In the genomic region with DNA sequence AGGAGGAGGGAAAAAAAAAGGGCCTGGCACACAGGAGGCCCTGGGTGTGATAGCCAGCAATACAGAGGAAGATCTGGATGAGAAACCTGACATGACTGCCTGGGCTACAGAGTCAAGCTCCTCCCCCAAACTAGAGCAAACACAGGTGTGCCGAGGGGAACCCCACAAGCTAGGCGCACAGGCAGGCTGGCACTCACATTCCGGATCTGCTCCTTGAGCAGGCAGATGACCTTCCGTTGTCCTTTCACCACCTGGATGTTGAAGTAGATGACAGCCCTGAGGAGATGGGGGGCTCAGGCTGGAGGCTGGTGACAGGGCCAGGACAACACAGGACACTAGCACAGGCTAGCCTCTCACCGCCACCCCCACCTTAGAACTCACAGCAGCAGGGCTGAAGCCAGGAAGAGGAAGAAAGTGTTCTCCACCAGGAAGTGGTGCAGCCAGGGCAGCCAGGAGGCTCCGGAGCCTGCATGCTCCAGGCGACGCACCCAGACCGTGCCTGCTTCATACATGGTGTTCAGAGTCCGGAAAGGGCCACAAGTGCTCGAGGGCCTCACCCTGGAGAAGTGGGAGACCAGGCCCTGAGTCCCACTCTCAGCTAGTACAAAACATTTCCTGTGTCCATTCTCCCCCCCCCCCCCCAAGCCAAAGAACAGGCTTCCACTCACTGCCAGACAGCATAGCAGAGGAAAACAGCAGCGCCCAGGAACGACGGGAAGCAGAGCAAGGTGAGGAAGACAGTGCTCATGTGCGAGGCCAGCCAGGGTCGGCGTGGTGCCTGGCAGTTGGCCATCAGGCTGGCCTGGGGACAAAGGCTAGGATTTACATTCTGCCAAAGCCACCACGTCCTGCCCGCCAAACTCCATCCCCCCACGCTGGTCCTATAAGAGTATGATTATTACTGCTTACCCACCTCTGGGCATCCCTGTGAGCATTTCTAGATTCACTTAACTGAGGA, we compare ENCODE assay signal across 14 mouse cellular contexts. TPM values are rescaled to one million over a fixed set of nuclear protein-coding genes. Genes with fewer than 3 reads are reported as not detected.
A peak's percentile ranks its signal among the peaks of the same experiment; 100 is the strongest.
DNase-seq lines count a peak whose midpoint lies in the region; ATAC-seq and TF ChIP-seq lines count a peak whose summit lies in the region.
"Had no signal": no experiment of that assay in that cellular context is flagged by ENCODE, and none has a peak within 500 bp of the region (broad histone marks: within the 10 kb centered on the region; RNA-seq: fewer than 3 reads in every experiment).

No protein-coding gene starts in this region.

- H3K4me3 ChIP-seq in heart, postnatal 0 days (ENCODE audit: low read depth, low read length), result no peak overlapping the region
- H3K4me3 ChIP-seq in neural tube, embryonic 13.5 days, result no peak overlapping the region
- H3K4me3 ChIP-seq: heart, embryonic 13.5 days; limb, embryonic 12.5 days had no signal

- TF ChIP-seq CTCF in heart, postnatal 0 days (IDR thresholded peaks at IDR 0.05; ENCODE audit: low read depth), result no peak

- no peak for TF ChIP-seq EP300 in heart, postnatal 0 days (IDR thresholded peaks at IDR 0.05; ENCODE audit: low read depth)

- no peaks in the 10 kb centered on the region for H3K4me1 ChIP-seq in heart, postnatal 0 days (ENCODE audit: control insufficient read depth, insufficient read depth)
- H3K4me1 ChIP-seq in neural tube, embryonic 13.5 days (replicated peaks), result peaks cover 21% of the 10 kb centered on the region
- H3K4me1 ChIP-seq: limb, embryonic 12.5 days had no signal

- 0 out of 2 replicates have a peak overlapping the region, but pooled peaks have one; percentile 2 for H3K9ac ChIP-seq in heart, postnatal 0 days (replicated peaks; ENCODE audit: low read depth, low read length)
- no peak overlapping the region for H3K9ac ChIP-seq in neural tube, embryonic 13.5 days
- H3K9ac ChIP-seq: heart, embryonic 13.5 days; limb, embryonic 12.5 days; lung, embryonic 14.5 days had no signal

- no peak for ATAC-seq in heart, postnatal 0 days (ENCODE audit: insufficient read depth, low read depth)
- ATAC-seq in neural tube, embryonic 13.5 days (ENCODE audit: low read depth), result peak; percentile 25; the same call in 1 of the 2 replicates

- no peak overlapping the region for H3K27ac ChIP-seq in heart, postnatal 0 days (ENCODE audit: low read depth)
- peak overlapping the region; percentile 67 for H3K27ac ChIP-seq in neural tube, embryonic 13.5 days (replicated peaks)
- H3K27ac ChIP-seq: heart, embryonic 13.5 days; limb, embryonic 12.5 days had no signal

- DNase-seq in heart, postnatal 0 days (ENCODE audit: low spot score), result no peak
- DNase-seq in heart, postnatal 10 days, result no peak
- DNase-seq in neural tube, embryonic 10.5 days (ENCODE audit: extremely low spot score, low spot score), result no peak
- peak; percentile 42 for DNase-seq in large intestine, adult 2 months (ENCODE audit: low read depth, low spot score)
- DNase-seq in testis, postnatal 10 days (ENCODE audit: low spot score), result no peak
- DNase-seq in layer of hippocampus, postnatal 14 days (ENCODE audit: low spot score in 2 of 2), result no peak
- no peak for DNase-seq in yolk sac, embryonic 10.5 days (ENCODE audit: low spot score)
- DNase-seq: adrenal gland, postnatal 36 days; cerebellum, adult 8-10 months; thymus, postnatal 25 days had no signal

- peaks cover 36% of the 10 kb centered on the region for H3K36me3 ChIP-seq in heart, postnatal 0 days (replicated peaks; ENCODE audit: control insufficient read depth, insufficient read depth, low read length)
- peaks cover 37% of the 10 kb centered on the region for H3K36me3 ChIP-seq in neural tube, embryonic 13.5 days

- intact Hi-C loops in heart, postnatal 10 days (cut with DNase I), result no loop called here

- no peaks in the 10 kb centered on the region for H3K27me3 ChIP-seq in heart, postnatal 0 days (ENCODE audit: control insufficient read depth, insufficient read depth, low read length)
- no peaks in the 10 kb centered on the region for H3K27me3 ChIP-seq in neural tube, embryonic 13.5 days
- H3K27me3 ChIP-seq: heart, embryonic 13.5 days; limb, embryonic 12.5 days had no signal

- WGBS in heart, postnatal 0 days, result 65% methylated on average over 20 of the region's 20 CpGs
- WGBS in neural tube, embryonic 13.5 days, result 73% methylated on average over 20 of the region's 20 CpGs
- 21% methylated on average over 20 of the region's 20 CpGs for whole genome bisulfite sequencing in large intestine, adult 2 months

- no peaks in the 10 kb centered on the region for H3K9me3 ChIP-seq in heart, postnatal 0 days (replicated peaks; ENCODE audit: control insufficient read depth, low read length)
- H3K9me3 ChIP-seq in neural tube, embryonic 13.5 days, result no peaks in the 10 kb centered on the region
- H3K9me3 ChIP-seq: heart, embryonic 13.5 days; limb, embryonic 12.5 days had no signal

- no peak overlapping the region for H3K4me2 ChIP-seq in heart, postnatal 0 days (ENCODE audit: low read depth, low read length)
- no peak overlapping the region for H3K4me2 ChIP-seq in neural tube, embryonic 13.5 days
- H3K4me2 ChIP-seq: heart, embryonic 13.5 days; limb, embryonic 12.5 days; lung, embryonic 14.5 days had no signal

RNA-seq across cellular contexts. Expression of a gene that starts 12.9 kb away (rescaled TPM):
- 2.6 and 8.7 TPM in 2 replicates for total RNA-seq in heart, postnatal 0 days (2014; rRNA removed; ENCODE audit: low replicate concordance)
- polyA plus RNA-seq in heart, postnatal 0 days (2015; fragmentation: Nextera tagmentation; extraction: Ambion mirVana), result 1.4 and 2.3 TPM in 2 replicates
- 1 to 10 TPM; 4.4 to 6.4 TPM for total RNA-seq in heart, postnatal 10 days (2021)
- 0.95 and 1.5 TPM in 2 replicates for polyA plus RNA-seq in neural tube, embryonic 13.5 days (2015; fragmentation: Nextera tagmentation; extraction: Ambion mirVana)
- polyA plus RNA-seq in large intestine, adult 2 months (2012; rRNA removed), result 25.5 and 33.4 TPM in 2 replicates
- total RNA-seq in layer of hippocampus, postnatal 14 days (2021), result 1 to 10 TPM in 1 of 2 experiments, under 1 TPM in 1; 0.88 to 1.6 TPM

RNA-seq across cellular contexts. Expression of a gene that starts 13.0 kb away (rescaled TPM):
- total RNA-seq in heart, postnatal 0 days (2014; rRNA removed; ENCODE audit: low replicate concordance), result 23.4 and 31.8 TPM in 2 replicates
- polyA plus RNA-seq in heart, postnatal 0 days (2015; fragmentation: Nextera tagmentation; extraction: Ambion mirVana), result 16.3 and 20.4 TPM in 2 replicates
- 10 to 100 TPM; 29.4 to 33.7 TPM for total RNA-seq in heart, postnatal 10 days (2021)
- 8.6 and 9.7 TPM in 2 replicates for polyA plus RNA-seq in neural tube, embryonic 13.5 days (2015; fragmentation: Nextera tagmentation; extraction: Ambion mirVana)
- 66.3 and 76.5 TPM in 2 replicates for polyA plus RNA-seq in large intestine, adult 2 months (2012; rRNA removed)
- total RNA-seq in layer of hippocampus, postnatal 14 days (2021), result 1 to 10 TPM; 4.9 to 6.3 TPM

RNA-seq across cellular contexts. Expression of a gene that starts 28.5 kb away (rescaled TPM):
- not detected in 2 replicates for total RNA-seq in heart, postnatal 0 days (2014; rRNA removed; ENCODE audit: low replicate concordance)
- not detected in 2 replicates for polyA plus RNA-seq in heart, postnatal 0 days (2015; fragmentation: Nextera tagmentation; extraction: Ambion mirVana)
- total RNA-seq in heart, postnatal 10 days (2021), result not detected
- polyA plus RNA-seq in neural tube, embryonic 13.5 days (2015; fragmentation: Nextera tagmentation; extraction: Ambion mirVana), result 0.18 TPM in 1 of 2 replicates, not detected in the other
- 0.40 and 0.41 TPM in 2 replicates for polyA plus RNA-seq in large intestine, adult 2 months (2012; rRNA removed)
- under 1 TPM in 1 of 2 experiments, not detected in 1; 0.51 TPM for total RNA-seq in layer of hippocampus, postnatal 14 days (2021)
- total RNA-seq: adrenal gland, postnatal 36 days had no signal

RNA-seq across cellular contexts. Expression of a gene that starts 40.5 kb away (rescaled TPM):
- 2.6 TPM in 1 of 2 replicates, not detected in the other for total RNA-seq in heart, postnatal 0 days (2014; rRNA removed; ENCODE audit: low replicate concordance)
- 0.52 and 0.68 TPM in 2 replicates for polyA plus RNA-seq in heart, postnatal 0 days (2015; fragmentation: Nextera tagmentation; extraction: Ambion mirVana)
- 1 to 10 TPM; 1.5 to 2.5 TPM for total RNA-seq in heart, postnatal 10 days (2021)
- 0.56 and 1.6 TPM in 2 replicates for polyA plus RNA-seq in neural tube, embryonic 13.5 days (2015; fragmentation: Nextera tagmentation; extraction: Ambion mirVana)
- polyA plus RNA-seq in large intestine, adult 2 months (2012; rRNA removed), result not detected in 2 replicates
- total RNA-seq in layer of hippocampus, postnatal 14 days (2021), result 1 to 10 TPM; 2.8 to 3.2 TPM

RNA-seq across cellular contexts. Expression of a gene that starts 40.5 kb away (rescaled TPM):
- total RNA-seq in heart, postnatal 0 days (2014; rRNA removed; ENCODE audit: low replicate concordance), result 151 TPM in 2 replicates
- polyA plus RNA-seq in heart, postnatal 0 days (2015; fragmentation: Nextera tagmentation; extraction: Ambion mirVana), result 95.2 and 105 TPM in 2 replicates
- 100 to 1,000 TPM; 100 to 105 TPM for total RNA-seq in heart, postnatal 10 days (2021)
- 15.3 and 17.5 TPM in 2 replicates for polyA plus RNA-seq in neural tube, embryonic 13.5 days (2015; fragmentation: Nextera tagmentation; extraction: Ambion mirVana)
- polyA plus RNA-seq in large intestine, adult 2 months (2012; rRNA removed), result 317 and 353 TPM in 2 replicates
- total RNA-seq in layer of hippocampus, postnatal 14 days (2021), result 10 to 100 TPM; 15.2 to 15.4 TPM
